Mouse (Mus musculus): ENCODE measurements around the gene Pdhb.

- TF ChIP-seq CTCF (IDR thresholded peaks at IDR 0.05; ENCODE audit: low read depth, low read length) (no peak), GATA1 (IDR thresholded peaks at IDR 0.05; ENCODE audit: borderline replicate concordance, low read length) (no peak)
Measured at GRCm38 (mm10) chr14:8180371-8181035, 7.7 kb upstream of the Pdhb start.

Data from G1E (cell line).